Mouse (Mus musculus) gastrocnemius, postnatal 4 days (tissue): ENCODE results near the gene Tnxb. TPM values are rescaled to one million over a fixed set of nuclear protein-coding genes. Genes with fewer than 3 reads are reported as not detected.
"Not testable (repeated sequence)": the region's sequence is repeated elsewhere in the genome, so short reads cannot be mapped to it uniquely, and the experiment has no call there.

ENCODE experiments used
- DNase-seq, 2 experiments: peaks; one replicate each; pipeline ENCODE4 v3.0.0; 2021 to 2022; ENCODE audit warnings: low spot score in 2 of 2, mixed read lengths in 2 of 2
- total RNA-seq, 2 experiments: library from RNA; stranded (reverse); gene quantifications; 2 replicates each; pipeline ENCODE4 v1.2.3; 2021

Tnxb gene
- total RNA-seq, 2 experiments from 2014 or later: 197 to 232 TPM

DNA sequence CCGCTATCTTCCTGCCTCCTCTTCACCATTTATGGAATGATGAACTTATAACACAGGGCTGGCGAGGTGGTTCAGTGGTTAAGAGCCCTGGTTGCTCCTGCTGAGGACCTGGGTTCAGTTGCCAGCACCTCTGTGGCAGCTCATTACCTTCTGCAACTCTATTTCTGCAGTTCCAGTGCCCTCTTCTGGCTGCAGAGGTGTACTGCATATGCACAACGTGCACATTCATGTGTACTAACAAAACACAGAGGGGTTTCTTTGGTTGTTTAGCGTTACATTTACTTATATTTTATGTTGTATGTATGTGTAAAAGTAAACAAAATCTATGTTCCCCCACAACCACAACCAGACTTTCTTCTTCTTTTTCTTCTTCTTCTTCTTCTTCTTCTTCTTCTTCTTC is 52.7 kb downstream of the Tnxb start:
- no peak for DNase-seq

DNA sequence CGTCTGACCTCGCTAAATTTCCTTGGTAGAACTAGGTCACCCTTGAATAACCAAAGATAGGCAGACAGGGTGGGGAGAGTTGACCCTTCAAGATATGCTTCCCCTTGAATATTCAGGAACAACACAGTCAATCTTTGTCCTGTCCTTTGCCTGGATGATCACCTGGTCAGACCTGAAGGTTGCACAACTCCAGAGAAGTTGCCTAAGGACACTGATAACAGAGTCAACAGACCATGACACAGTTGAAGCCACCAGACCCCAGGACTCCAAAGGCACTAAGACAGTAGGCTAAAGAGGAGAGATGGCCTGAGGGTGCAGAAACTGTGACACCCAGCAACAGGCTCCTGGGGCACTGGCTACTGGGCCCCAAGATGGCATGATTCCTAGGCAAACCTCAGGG is 57.6 kb downstream of the Tnxb start:
- DNase-seq: no peak

DNA sequence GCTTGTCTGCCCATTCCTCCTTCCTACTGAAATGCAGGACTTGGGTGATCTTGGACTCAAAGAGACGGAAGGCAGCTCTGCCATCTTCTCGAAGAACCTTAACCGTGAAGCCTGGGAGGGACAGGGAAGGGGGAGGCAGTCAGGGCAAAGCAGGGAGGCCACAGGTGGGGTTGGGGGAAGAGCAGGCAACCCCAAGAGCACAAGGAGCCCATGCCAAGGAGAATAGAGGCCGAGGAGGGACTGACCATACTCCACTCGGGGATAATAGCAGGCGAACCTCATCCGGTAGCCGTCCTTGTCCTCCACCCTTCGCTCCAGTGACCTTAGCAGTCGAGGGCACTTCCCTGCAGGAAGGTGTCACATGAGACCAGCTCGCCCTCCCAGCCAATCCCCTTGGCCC is 58.8 kb downstream of the Tnxb start:
- DNase-seq: not testable (repeated sequence)

DNA sequence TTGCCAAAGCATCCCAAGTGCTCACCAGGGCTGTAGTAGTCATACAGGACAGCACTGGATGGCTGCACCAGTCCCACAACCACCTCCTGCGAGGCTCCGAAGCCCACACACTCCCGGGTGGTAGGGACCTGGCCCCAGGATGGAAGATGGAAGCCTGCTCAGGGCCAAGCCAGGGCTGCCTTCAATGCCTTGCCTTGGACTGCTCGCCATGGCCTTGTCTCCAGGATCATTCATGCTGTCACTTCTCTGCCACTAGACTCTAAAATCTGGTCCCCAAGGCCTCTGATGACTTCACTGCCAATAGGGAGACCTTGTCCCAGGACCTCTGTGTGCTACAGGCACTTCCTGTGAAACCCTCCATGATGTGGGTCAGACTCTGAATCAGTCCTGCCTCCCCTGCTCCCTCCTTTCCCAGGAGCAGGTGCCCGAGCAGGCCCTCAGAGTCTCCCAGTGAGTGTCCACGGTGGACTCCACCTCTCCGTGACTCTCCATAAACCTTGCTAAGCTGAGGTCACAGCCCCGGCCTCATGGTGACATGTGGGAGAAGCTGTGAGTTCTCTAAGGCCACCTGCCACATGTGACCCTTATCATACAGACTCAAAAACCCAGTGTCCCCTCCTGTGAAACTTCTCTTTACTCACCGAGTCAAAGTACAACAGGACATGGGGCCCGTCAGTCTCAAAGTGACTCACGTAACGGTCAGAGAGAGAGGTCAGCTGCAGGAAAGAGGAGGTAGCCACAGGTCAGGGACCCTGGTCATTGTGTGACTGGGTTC is 59.6 kb downstream of the Tnxb start:
- DNase-seq: not testable (repeated sequence)

DNA sequence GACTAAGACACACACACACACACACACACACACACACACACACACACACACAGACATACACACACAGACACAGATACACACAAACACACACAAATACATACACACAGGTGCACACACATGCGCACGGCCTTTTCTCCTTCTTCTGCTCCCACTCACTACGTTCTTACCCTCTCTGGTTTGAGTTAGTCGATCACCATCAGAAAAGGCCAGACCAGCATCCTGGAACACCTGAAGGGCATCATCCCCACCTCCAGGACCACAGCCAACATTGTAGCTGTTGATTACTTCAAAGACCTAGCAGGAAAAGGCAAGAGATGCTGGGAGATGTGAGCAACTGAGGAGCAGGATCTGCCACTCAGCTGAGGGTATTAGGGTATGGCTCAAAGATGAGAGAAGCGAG is 67.1 kb downstream of the Tnxb start:
- not testable (repeated sequence) for DNase-seq

DNA sequence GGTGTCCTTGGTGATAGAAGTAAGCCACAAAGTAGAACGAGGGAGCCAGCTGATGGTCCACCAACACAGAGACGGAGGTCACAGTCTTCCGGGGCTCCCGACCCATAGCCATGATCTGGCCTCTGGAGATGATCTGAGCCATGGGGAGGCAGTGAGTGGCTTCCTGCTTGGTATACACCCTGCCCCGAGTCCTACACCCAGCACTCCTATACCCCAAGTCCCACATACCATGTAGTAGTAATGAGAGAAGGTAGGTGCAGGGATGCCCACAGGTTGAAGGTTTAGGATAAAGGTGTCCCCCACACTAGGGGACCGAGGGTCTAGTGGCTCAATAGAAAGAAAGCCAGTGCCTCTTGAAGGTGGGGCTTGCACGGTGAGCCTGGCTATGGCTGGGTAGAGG is 69.4 kb downstream of the Tnxb start:
- not testable (repeated sequence) for DNase-seq

DNA sequence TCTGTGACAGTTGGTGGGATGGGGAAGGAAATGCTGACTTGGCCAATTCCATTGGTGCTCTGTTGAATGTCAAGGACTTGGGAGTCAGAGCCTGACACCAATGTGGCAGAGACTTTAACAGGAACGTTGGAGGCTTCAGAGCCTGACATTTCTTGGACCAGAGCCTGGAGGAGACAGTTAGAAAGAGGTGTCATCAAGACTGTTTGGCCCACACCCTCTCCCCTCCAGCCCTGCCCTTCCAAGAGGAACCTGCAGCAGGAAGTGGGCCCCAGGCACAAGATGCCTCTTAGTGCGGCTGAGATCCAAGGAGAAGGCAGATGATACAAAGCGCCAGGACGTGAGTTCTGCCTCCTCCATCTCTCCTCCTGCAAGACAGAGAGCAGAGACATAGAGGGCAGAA is 69.9 kb downstream of the Tnxb start:
- DNase-seq: no peak

DNA sequence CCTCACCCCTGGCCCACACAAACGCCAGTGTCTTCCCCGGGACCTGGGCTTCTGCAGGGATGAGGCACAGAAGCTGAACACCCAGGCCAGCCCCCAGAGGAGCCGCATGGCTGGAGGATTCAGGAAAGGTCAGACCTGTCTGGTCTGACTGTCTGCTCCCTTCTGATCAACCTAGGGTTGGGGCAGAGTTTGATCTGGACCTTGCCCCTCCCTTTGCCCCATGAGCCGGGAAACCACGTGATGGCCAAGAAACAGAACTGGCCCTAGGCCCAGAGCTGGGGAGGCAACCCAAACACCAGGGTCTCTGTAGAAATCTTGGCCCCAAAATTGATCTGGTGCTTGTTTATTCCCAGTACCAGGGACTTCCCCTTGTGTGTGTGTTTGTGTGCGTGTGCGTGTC is 73.4 kb downstream of the Tnxb start, which contains the start of gene C4b:
Gene C4b (minus strand): TSS at position 164 of the 400 bp plus-strand sequence.
- DNase-seq: peak in 1 of 2 experiments; percentile 9

DNA sequence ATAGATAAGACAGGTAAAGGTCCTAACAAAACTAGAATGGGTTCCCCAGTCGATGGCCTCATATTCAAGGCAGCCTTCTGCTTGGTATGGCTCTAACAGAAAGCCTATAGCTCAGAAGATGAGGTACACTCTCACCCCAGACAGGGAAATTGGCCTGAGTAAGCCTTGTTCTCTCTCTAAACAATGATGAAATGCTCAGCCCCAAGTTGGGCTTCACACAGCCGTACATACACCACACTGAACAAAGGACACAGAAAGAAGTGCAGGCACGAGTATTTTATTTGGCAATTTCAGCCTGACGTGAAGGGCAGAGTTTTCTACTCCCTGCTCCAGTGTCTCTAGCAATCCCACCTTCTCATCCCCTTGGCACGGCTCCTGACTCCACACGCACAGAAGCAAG is 73.9 kb downstream of the Tnxb start:
- DNase-seq: no peak

DNA sequence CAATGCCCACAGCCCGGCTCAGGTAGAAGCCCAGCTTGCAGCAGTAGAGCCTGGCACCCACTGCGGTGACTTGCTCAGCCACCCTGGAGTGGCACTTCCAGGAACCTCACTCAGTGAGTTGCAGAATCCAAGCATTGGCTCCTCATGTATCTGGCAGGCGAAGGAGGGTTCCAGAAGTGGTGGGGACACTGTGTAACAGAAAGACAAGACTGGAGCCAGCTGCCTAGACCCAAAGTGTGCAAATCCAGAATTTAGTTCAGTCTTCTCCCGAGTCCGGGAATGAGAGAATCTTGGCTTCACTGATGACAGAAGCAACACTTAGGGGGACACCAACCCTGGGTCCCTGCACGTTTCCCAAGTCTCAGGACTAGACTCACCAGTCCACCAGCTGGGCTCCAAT is 74.3 kb downstream of the Tnxb start:
- DNase-seq: not testable (repeated sequence)

DNA sequence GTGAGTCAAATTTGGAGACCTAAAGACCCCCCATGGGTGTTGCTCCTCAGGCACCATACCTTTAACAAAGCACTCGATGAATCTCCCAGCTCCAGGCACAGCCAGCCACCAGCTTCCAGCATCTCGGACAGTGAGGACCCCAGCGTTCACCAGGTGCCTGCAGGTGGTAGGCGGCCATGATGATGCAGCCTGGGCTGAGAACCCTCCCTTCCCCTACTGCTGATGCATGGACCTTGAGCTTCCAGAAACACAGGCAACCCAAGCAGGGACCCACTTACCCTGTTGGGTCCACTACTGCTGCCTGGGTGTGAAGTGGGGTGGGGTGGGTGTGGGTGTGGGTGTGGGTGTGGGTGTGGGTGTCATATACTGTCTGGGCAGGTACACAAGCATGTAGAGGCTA is 74.8 kb downstream of the Tnxb start:
- DNase-seq: not testable (repeated sequence)

DNA sequence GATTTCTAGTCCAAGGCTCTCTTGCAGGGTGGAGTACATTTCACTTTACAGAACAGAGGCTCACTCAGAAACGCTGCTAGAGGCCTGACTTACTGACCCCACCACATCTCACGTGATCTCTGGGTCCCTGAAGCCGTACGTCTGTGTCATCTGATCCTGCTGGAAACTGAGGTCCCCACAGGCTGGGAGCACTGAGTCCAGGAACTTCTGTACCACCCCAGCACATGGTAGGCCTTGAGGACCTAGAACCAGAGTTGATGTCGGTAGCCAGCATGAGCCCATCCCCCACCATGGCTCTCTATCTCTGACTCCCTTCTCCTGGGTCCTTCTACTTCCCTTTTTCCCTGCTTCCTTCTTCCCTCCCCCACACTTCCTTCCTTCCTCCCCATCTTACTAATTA is 76.2 kb downstream of the Tnxb start:
- peak in 1 of 2 experiments; percentile 9 for DNase-seq

DNA sequence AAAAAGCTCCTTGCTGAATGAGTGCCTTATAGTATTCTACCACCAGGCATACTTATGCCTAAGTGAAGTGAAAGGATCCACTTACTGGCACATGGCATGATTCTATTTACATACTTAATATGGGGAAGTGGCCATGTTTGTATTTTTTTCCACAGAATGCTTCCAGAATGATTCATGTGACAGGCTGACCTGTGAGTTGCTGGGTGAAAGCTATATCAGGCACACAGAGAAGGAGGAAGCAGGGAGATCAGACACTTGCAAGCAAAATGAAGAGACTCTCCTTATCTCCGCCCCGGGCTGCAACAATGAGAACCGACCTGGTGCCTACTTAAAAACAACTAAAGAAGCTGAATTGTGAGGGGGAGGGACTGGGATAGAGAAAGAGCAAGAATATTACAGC is 91.1 kb downstream of the Tnxb start:
- DNase-seq: no peak

Other genes with a start within 250 kb of the Tnxb start
- gene Btnl4, start 193.2 kb upstream of the Tnxb start, total RNA-seq: not detected
- not detected for gene Btnl6, start 153.2 kb upstream of the Tnxb start, total RNA-seq
- 10 to 100 TPM; 21.2 to 28.3 TPM for gene Notch4, start 106.3 kb upstream of the Tnxb start, total RNA-seq
- 1 to 10 TPM; 4.6 to 5.3 TPM for gene Gpsm3, start 80.7 kb upstream of the Tnxb start, total RNA-seq
- gene Pbx2, start 79.3 kb upstream of the Tnxb start, total RNA-seq: 10 to 100 TPM; 48.7 to 53.5 TPM
- gene Ager, start 72.7 kb upstream of the Tnxb start, total RNA-seq: 1 to 10 TPM; 2.0 to 3.0 TPM
- 10 to 100 TPM; 23.8 to 24.1 TPM for gene Rnf5, start 66.8 kb upstream of the Tnxb start, total RNA-seq
- 10 to 100 TPM; 42.0 to 42.9 TPM for gene Agpat1, start 66.3 kb upstream of the Tnxb start, total RNA-seq
- gene Egfl8, start 54.6 kb upstream of the Tnxb start, total RNA-seq: 10 to 100 TPM; 20.7 to 23.1 TPM
- 10 to 100 TPM; 35.9 to 44.8 TPM for gene Ppt2, start 42.0 kb upstream of the Tnxb start, total RNA-seq
- gene Prrt1, start 41.0 kb upstream of the Tnxb start, total RNA-seq: under 1 TPM; 0.34 to 0.76 TPM
- gene Fkbpl, start 25.8 kb upstream of the Tnxb start, total RNA-seq: 1 to 10 TPM; 8.1 to 8.3 TPM
- 10 to 100 TPM; 20.1 to 22.5 TPM for gene Atf6b, start 23.4 kb upstream of the Tnxb start, total RNA-seq
- gene C4b, start 73.3 kb downstream of the Tnxb start, total RNA-seq: 1 to 10 TPM; 3.2 to 3.6 TPM
- under 1 TPM; 0.16 to 0.34 TPM for gene Cyp21a1, start 134.0 kb downstream of the Tnxb start, total RNA-seq
- 10 to 100 TPM; 12.7 to 15.1 TPM for gene Stk19, start 166.4 kb downstream of the Tnxb start, total RNA-seq
- 10 to 100 TPM; 20.4 to 22.6 TPM for gene Dxo, start 166.5 kb downstream of the Tnxb start, total RNA-seq
- 10 to 100 TPM; 28.8 to 29.2 TPM for gene Skiv2l, start 179.7 kb downstream of the Tnxb start, total RNA-seq
- 10 to 100 TPM; 25.8 to 28.0 TPM for gene Nelfe, start 179.9 kb downstream of the Tnxb start, total RNA-seq
- gene Cfb, start 192.0 kb downstream of the Tnxb start, total RNA-seq: 1 to 10 TPM; 4.4 to 6.8 TPM
- 10 to 100 TPM; 10.7 to 11.4 TPM for gene Zbtb12, start 208.9 kb downstream of the Tnxb start, total RNA-seq
- not detected for gene Gm20547, start 211.5 kb downstream of the Tnxb start, total RNA-seq
- 1 to 10 TPM; 5.3 to 8.7 TPM for gene C2, start 227.7 kb downstream of the Tnxb start, total RNA-seq
- gene Ehmt2, start 227.9 kb downstream of the Tnxb start, total RNA-seq: 10 to 100 TPM; 80.0 to 84.2 TPM
- not detected for gene Slc44a4, start 243.9 kb downstream of the Tnxb start, total RNA-seq